Mouse (Mus musculus) adipose tissue, adult 10 weeks (tissue): ENCODE data around the gene Zfp335. TPM values are rescaled to one million over a fixed set of nuclear protein-coding genes. Genes with fewer than 3 reads are reported as not detected.

Source experiments
- polyA plus RNA-seq: library from polyadenylated mRNA; stranded (reverse); fragments of 350-450 nt; fragmentation: Illumina TruSeq; extraction: RNeasy Lipid Tissue Mini Kit (QIAGEN cat#74804); gene quantifications from one replicate; pipeline ENCODE4 v1.2.3, GENCODE M21; 2014; ENCODE audit warnings: low read depth, low replicate concordance

Zfp335 gene
- 11.1 TPM for polyA plus RNA-seq

GRCm38 (mm10) chr2:164911086-164912048 is at the start of gene Zfp335:
Gene Zfp335, minus strand, starts transcription at chr2:164911757.

GRCm38 (mm10) chr2:164960716-164961441 is 49.3 kb upstream of the Zfp335 start, which contains the start of gene Slc12a5:
Gene Slc12a5, plus strand, starts transcription at chr2:164960802.

GRCm38 (mm10) chr2:164940140-164940830 is 28.7 kb upstream of the Zfp335 start, which contains the start of gene Mmp9:
Gene Mmp9, plus strand, starts transcription at chr2:164940780.

GRCm38 (mm10) chr2:164879228-164879567 is 32.4 kb downstream of the Zfp335 start, which contains the start of gene Pcif1:
Gene Pcif1, plus strand, starts transcription at chr2:164879304.

GRCm38 (mm10) chr2:164857101-164857821 is 54.3 kb downstream of the Zfp335 start, which contains the start of gene Pltp:
Gene Pltp, minus strand, starts transcription at chr2:164857711.

Other genes with a start within 250 kb of the Zfp335 start
- 41.2 TPM for gene Wfdc11, start 237.7 kb downstream of the Zfp335 start, polyA plus RNA-seq
- 775 TPM for gene Wfdc13, start 226.7 kb downstream of the Zfp335 start, polyA plus RNA-seq
- 1,086 TPM for gene Spint4, start 213.3 kb downstream of the Zfp335 start, polyA plus RNA-seq
- gene Spint5, start 196.5 kb downstream of the Zfp335 start, polyA plus RNA-seq, result 379 TPM
- 12.2 TPM for gene Wfdc3, start 165.8 kb downstream of the Zfp335 start, polyA plus RNA-seq
- gene Dnttip1, start 165.8 kb downstream of the Zfp335 start, polyA plus RNA-seq, result 26.0 TPM
- 5.0 TPM for gene Ube2c, start 141.9 kb downstream of the Zfp335 start, polyA plus RNA-seq
- 1.0 TPM for gene Tnnc2, start 131.8 kb downstream of the Zfp335 start, polyA plus RNA-seq
- gene Snx21, start 125.9 kb downstream of the Zfp335 start, polyA plus RNA-seq, result 18.3 TPM
- gene Acot8, start 106.9 kb downstream of the Zfp335 start, polyA plus RNA-seq, result 19.6 TPM
- 4.2 TPM for gene Zswim3, start 106.7 kb downstream of the Zfp335 start, polyA plus RNA-seq
- gene Zswim1, start 89.1 kb downstream of the Zfp335 start, polyA plus RNA-seq, result 8.6 TPM
- gene Spata25, start 83.2 kb downstream of the Zfp335 start, polyA plus RNA-seq, result 1.6 TPM
- 142 TPM for gene Ctsa, start 78.9 kb downstream of the Zfp335 start, polyA plus RNA-seq
- 3.0 TPM for gene Neurl2, start 78.3 kb downstream of the Zfp335 start, polyA plus RNA-seq
- 169 TPM for gene Pltp, start 54.0 kb downstream of the Zfp335 start, polyA plus RNA-seq
- 38.8 TPM for gene Pcif1, start 32.5 kb downstream of the Zfp335 start, polyA plus RNA-seq
- 9.1 TPM for gene Mmp9, start 29.0 kb upstream of the Zfp335 start, polyA plus RNA-seq
- gene Slc12a5, start 49.0 kb upstream of the Zfp335 start, polyA plus RNA-seq, result 1.6 TPM
- 23.6 TPM for gene Ncoa5, start 123.1 kb upstream of the Zfp335 start, polyA plus RNA-seq
- gene Cd40, start 143.9 kb upstream of the Zfp335 start, polyA plus RNA-seq, result 2.2 TPM
- not detected for gene 1700025C18Rik, start 179.0 kb upstream of the Zfp335 start, polyA plus RNA-seq